Mouse (Mus musculus): ENCODE results near the gene Rrnad1. TPM values are rescaled to one million over a fixed set of nuclear protein-coding genes. Genes with fewer than 3 reads are reported as not detected.

Rrnad1 gene
- polyA plus RNA-seq, 1 experiment = 1.3 TPM

DNA sequence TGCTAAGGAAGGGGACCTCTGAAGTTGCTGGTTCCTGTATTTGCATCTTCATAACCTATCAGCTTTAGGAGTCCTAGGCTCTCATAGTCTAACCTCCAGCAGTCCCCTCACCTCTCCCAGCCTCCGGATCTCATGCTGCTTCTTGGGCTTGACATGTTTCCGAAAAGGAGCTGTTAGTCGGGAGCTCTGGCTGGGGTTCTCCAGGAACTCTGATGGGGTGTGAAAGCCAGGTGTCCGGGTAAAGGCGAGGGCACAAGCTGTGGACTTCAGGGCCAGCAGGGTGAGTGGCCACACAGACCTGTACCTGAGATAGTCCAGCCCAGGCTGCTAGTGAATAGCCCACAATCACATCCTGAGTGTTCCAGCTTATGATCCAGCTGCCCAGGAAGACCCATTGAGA, 3.1 kb downstream of the Rrnad1 start:
- Histone ChIP-seq H3K4me3 (replicated peaks) (no peak overlapping the region), H3K9me3 (ENCODE audit: control insufficient read depth, low read length) (no peaks in the 10 kb centered on the region), H3K27me3 (ENCODE audit: control insufficient read depth) (no peaks in the 10 kb centered on the region), H3K36me3 (ENCODE audit: control insufficient read depth) (peaks cover 67% of the 10 kb centered on the region), H3K4me1 (ENCODE audit: control insufficient read depth) (peaks cover 44% of the 10 kb centered on the region)
- no peak for TF ChIP-seq GATA1 (IDR thresholded peaks at IDR 0.05; ENCODE audit: low read length)
- TF ChIP-seq TAL1 (IDR thresholded peaks at IDR 0.05; ENCODE audit: low read length) = no peak

GRCm38 (mm10) chr3:87924996-87925395, 5.5 kb downstream of the Rrnad1 start:
- Histone ChIP-seq H3K4me1 (ENCODE audit: control insufficient read depth) (peaks cover 38% of the 10 kb centered on the region), H3K36me3 (ENCODE audit: control insufficient read depth) (peaks cover 69% of the 10 kb centered on the region)
- TF ChIP-seq GATA1 (IDR thresholded peaks at IDR 0.05; ENCODE audit: low read length) (no peak), TAL1 (IDR thresholded peaks at IDR 0.05; ENCODE audit: low read length) (no peak)

DNA sequence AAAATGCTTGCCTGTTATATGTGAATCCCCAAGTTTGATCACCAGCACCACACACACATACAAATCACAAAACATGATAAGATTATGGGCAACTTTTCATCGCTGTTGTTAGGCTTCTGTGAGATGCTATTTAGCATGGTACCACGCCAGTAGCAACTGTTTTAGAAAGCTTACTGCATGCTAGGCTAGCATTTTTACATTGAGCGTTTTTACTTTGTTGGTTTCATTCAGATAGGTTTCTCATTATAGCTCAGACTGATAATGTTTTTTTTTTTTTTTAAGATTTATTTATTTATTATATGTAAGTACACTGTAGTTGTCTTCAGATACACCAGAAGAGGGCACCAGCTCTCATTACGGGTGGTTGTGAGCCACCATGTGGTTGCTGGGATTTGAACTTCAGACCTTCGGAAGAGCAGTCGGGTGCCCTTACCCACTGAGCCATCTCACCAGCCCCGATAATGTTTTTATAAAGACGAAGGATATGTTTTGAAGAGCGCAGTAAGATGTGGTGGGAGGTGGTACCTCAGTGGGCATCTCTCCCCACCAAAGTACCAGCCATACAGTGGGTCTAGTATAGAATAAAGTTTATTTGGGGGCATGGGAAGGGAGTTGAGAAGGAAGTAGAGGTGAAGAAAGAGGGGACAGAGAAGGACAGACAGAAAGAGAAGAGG, 10.1 kb downstream of the Rrnad1 start:
- peaks cover 73% of the 10 kb centered on the region for H3K36me3 ChIP-seq (ENCODE audit: control insufficient read depth)
- no peak for TF ChIP-seq TAL1 (IDR thresholded peaks at IDR 0.05; ENCODE audit: low read length)
- H3K4me1 ChIP-seq (ENCODE audit: control insufficient read depth) = peaks cover 27% of the 10 kb centered on the region
- H3K27me3 ChIP-seq (ENCODE audit: control insufficient read depth) = no peaks in the 10 kb centered on the region
- no peaks in the 10 kb centered on the region for H3K9me3 ChIP-seq (ENCODE audit: control insufficient read depth, low read length)
- peak overlapping the region; percentile 66 for H3K4me3 ChIP-seq (replicated peaks)

More at GRCm38 (mm10) chr3:87924996-87925395, 5.5 kb downstream of the Rrnad1 start:
- no peaks in the 10 kb centered on the region for H3K9me3 ChIP-seq (ENCODE audit: control insufficient read depth, low read length)
- no peaks in the 10 kb centered on the region for H3K27me3 ChIP-seq (ENCODE audit: control insufficient read depth)
- H3K4me3 ChIP-seq (replicated peaks) = no peak overlapping the region

GRCm38 (mm10) chr3:87919336-87920108, 11.0 kb downstream of the Rrnad1 start, which contains the start of gene Mrpl24:
Gene Mrpl24 (plus strand): TSS chr3:87919506.
- no peak for TF ChIP-seq TAL1 (IDR thresholded peaks at IDR 0.05; ENCODE audit: low read length)
- TF ChIP-seq GATA1 (IDR thresholded peaks at IDR 0.05; ENCODE audit: low read length) = no peak
- Histone ChIP-seq H3K4me1 (ENCODE audit: control insufficient read depth) (peaks cover 32% of the 10 kb centered on the region), H3K27me3 (ENCODE audit: control insufficient read depth) (no peaks in the 10 kb centered on the region)

GRCm38 (mm10) chr3:87918551-87918950, 12.0 kb downstream of the Rrnad1 start:
- peaks cover 42% of the 10 kb centered on the region for H3K4me1 ChIP-seq (ENCODE audit: control insufficient read depth)
- no peak for TF ChIP-seq GATA1 (IDR thresholded peaks at IDR 0.05; ENCODE audit: low read length)
- TF ChIP-seq TAL1 (IDR thresholded peaks at IDR 0.05; ENCODE audit: low read length) = no peak
- peaks cover 73% of the 10 kb centered on the region for H3K36me3 ChIP-seq (ENCODE audit: control insufficient read depth)
- no peaks in the 10 kb centered on the region for H3K27me3 ChIP-seq (ENCODE audit: control insufficient read depth)
- H3K9me3 ChIP-seq (ENCODE audit: control insufficient read depth, low read length) = no peaks in the 10 kb centered on the region
- peak overlapping the region; percentile 66 for H3K4me3 ChIP-seq (replicated peaks)

More at GRCm38 (mm10) chr3:87919336-87920108, 11.0 kb downstream of the Rrnad1 start, which contains the start of gene Mrpl24:
- H3K36me3 ChIP-seq (ENCODE audit: control insufficient read depth) = peaks cover 73% of the 10 kb centered on the region
- H3K4me3 ChIP-seq (replicated peaks) = peak within 1 kb of the TSS; percentile 66
- H3K9me3 ChIP-seq (ENCODE audit: control insufficient read depth, low read length) = no peaks in the 10 kb centered on the region

- Histone ChIP-seq H3K4me1 (ENCODE audit: control insufficient read depth) (peaks cover 57% of the 10 kb centered on the region), H3K9me3 (ENCODE audit: control insufficient read depth, low read length) (no peaks in the 10 kb centered on the region), H3K4me3 (replicated peaks) (no peak overlapping the region), H3K27me3 (ENCODE audit: control insufficient read depth) (no peaks in the 10 kb centered on the region), H3K36me3 (ENCODE audit: control insufficient read depth) (peaks cover 72% of the 10 kb centered on the region)
- TF ChIP-seq TAL1 (IDR thresholded peaks at IDR 0.05; ENCODE audit: low read length) (no peak), GATA1 (IDR thresholded peaks at IDR 0.05; ENCODE audit: low read length) (no peak)
Observed at GRCm38 (mm10) chr3:87916990-87917389, 13.5 kb downstream of the Rrnad1 start.

DNA sequence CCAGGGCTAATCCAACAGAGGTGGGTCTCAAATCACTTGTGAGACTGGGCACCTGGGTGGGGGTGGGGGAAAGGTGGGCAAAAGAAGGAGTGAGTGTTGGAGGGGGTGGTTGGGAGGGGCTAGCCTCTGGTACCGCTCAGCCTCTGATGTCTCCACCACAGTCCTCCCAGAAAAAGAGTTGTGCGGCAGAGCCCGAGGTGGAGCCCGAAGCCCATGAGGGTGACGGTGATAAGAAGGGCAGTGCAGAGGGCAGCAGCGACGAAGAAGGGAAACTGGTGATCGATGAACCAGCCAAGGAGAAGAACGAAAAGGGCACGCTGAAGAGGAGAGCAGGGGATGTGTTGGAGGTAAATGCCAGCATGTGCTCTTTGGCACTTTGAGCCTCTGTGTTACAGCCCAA, 16.6 kb downstream of the Rrnad1 start:
- H3K4me3 ChIP-seq (replicated peaks) = peak overlapping the region; percentile 31
- TF ChIP-seq GATA1 (IDR thresholded peaks at IDR 0.05; ENCODE audit: low read length) (no peak), TAL1 (IDR thresholded peaks at IDR 0.05; ENCODE audit: low read length) (no peak)
- no peaks in the 10 kb centered on the region for H3K9me3 ChIP-seq (ENCODE audit: control insufficient read depth, low read length)
- H3K4me1 ChIP-seq (ENCODE audit: control insufficient read depth) = peaks cover 66% of the 10 kb centered on the region
- H3K27me3 ChIP-seq (ENCODE audit: control insufficient read depth) = no peaks in the 10 kb centered on the region
- H3K36me3 ChIP-seq (ENCODE audit: control insufficient read depth) = peaks cover 89% of the 10 kb centered on the region

- peaks cover 66% of the 10 kb centered on the region for H3K4me1 ChIP-seq (ENCODE audit: control insufficient read depth)
- TF ChIP-seq TAL1 (IDR thresholded peaks at IDR 0.05; ENCODE audit: low read length) (no peak), GATA1 (IDR thresholded peaks at IDR 0.05; ENCODE audit: low read length) (no peak)
- peak overlapping the region; percentile 31 for H3K4me3 ChIP-seq (replicated peaks)
- H3K36me3 ChIP-seq (ENCODE audit: control insufficient read depth) = peaks cover 93% of the 10 kb centered on the region
- H3K9me3 ChIP-seq (ENCODE audit: control insufficient read depth, low read length) = no peaks in the 10 kb centered on the region
- H3K27me3 ChIP-seq (ENCODE audit: control insufficient read depth) = no peaks in the 10 kb centered on the region
Observed at GRCm38 (mm10) chr3:87913491-87913890, 17.0 kb downstream of the Rrnad1 start.

DNA sequence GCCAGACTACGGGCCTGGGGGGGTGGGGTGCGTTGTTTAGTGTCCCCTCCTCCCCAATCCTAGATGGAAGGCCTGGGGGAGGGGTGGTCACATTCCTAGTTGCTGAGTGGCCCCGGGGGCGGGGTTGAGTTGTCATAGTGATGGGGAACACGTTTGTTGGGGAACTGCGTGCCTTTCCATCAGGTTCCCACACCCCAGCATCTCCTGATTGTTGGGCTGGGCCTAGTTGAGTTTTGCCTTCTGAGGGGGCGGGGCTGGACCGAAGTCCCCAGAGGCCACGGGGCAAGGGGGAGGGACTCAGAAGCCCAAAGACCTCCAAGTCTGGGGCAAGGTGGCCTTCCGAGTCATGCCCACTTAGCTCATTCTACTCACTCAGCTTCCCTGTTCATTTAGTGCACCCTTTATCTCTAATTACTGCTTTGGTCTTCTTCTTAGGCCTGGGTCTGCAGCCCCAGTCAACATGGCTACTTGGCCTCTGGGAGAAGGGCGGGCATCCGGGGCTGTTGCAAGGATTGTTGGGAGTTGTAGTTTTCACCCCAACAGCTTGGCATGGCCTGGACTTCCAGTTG, 19.9 kb downstream of the Rrnad1 start:
- Histone ChIP-seq H3K9me3 (ENCODE audit: control insufficient read depth, low read length) (no peaks in the 10 kb centered on the region), H3K4me3 (replicated peaks) (peak overlapping the region; percentile 100), H3K4me1 (ENCODE audit: control insufficient read depth) (peaks cover 85% of the 10 kb centered on the region), H3K36me3 (ENCODE audit: control insufficient read depth) (peaks cover 77% of the 10 kb centered on the region), H3K27me3 (ENCODE audit: control insufficient read depth) (no peaks in the 10 kb centered on the region)
- TF ChIP-seq GATA1 (IDR thresholded peaks at IDR 0.05; ENCODE audit: low read length) (no peak), TAL1 (IDR thresholded peaks at IDR 0.05; ENCODE audit: low read length) (no peak)

Data from erythroblast, embryonic 14.5 days (primary cell).